Comparison of ENCODE assay signal across 20 mouse cellular contexts in the genomic region with DNA sequence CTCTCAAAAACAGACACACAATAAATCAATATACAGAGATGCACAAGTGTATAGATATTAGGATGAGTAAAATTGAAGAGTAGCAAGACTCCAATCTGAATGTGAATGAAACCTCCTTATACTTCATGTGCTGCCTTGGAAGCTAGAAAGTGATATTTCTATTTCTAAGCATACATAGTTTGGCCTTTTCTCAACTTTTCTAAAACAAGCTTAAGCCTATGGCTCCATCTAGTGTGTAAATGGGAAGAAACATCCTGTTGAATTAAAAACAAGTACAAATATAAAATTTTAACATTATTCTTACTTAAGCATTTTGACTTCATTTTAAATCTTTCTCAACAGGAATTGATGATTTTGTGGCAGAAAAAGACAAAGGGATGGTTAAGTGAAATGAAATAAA. TPM values are rescaled to one million over a fixed set of nuclear protein-coding genes. Genes with fewer than 3 reads are reported as not detected.
DNase-seq lines count a peak whose midpoint lies in the region; ATAC-seq and TF ChIP-seq lines count a peak whose summit lies in the region.
"Had no signal": no experiment of that assay in that cellular context is flagged by ENCODE, and none has a peak within 500 bp of the region (broad histone marks: within the 10 kb centered on the region; RNA-seq: fewer than 3 reads in every experiment).

No protein-coding gene starts in this region.

- no peak for ATAC-seq in hindbrain, postnatal 0 days
- peak; percentile 30; the same call in 1 of the 2 replicates for ATAC-seq in midbrain, embryonic 15.5 days (replicated peaks)
- no peak for ATAC-seq in midbrain, embryonic 11.5 days (ENCODE audit: low FRiP score)
- ATAC-seq: intestine, embryonic 15.5 days had no signal

- H3K9ac ChIP-seq in hindbrain, postnatal 0 days (replicated peaks; ENCODE audit: low read length) = no peak overlapping the region
- H3K9ac ChIP-seq in midbrain, embryonic 15.5 days = no peak overlapping the region
- H3K9ac ChIP-seq in midbrain, embryonic 11.5 days (ENCODE audit: low read length) = no peak overlapping the region
- H3K9ac ChIP-seq: intestine, embryonic 15.5 days; limb, embryonic 15.5 days; lung, embryonic 15.5 days had no signal

- H3K4me2 ChIP-seq in hindbrain, postnatal 0 days (ENCODE audit: low read depth, low read length) = no peak overlapping the region
- H3K4me2 ChIP-seq in midbrain, embryonic 15.5 days = no peak overlapping the region
- no peak overlapping the region for H3K4me2 ChIP-seq in midbrain, embryonic 11.5 days
- H3K4me2 ChIP-seq: intestine, embryonic 15.5 days; limb, embryonic 15.5 days; lung, embryonic 15.5 days had no signal

- DNase-seq in embryo, embryonic 11 days = peak; percentile 1
- DNase-seq in embryo, embryonic 9.5 days (ENCODE audit: extremely low spot score) = no peak
- peak; percentile 73 for DNase-seq in hindbrain, postnatal 0 days (ENCODE audit: low spot score)
- DNase-seq in hindbrain, embryonic 10.5 days (ENCODE audit: low spot score) = no peak
- no peak for DNase-seq in midbrain, embryonic 11.5 days (ENCODE audit: low spot score, missing footprints)
- DNase-seq in urinary bladder, adult 18-20 months (ENCODE audit: low spot score in 2 of 2) = no peak
- DNase-seq in adrenal gland, postnatal 36 days = no peak
- DNase-seq: adrenal gland, postnatal 10 days; cerebellum, adult 11 months; heart, postnatal 4 days; kidney, postnatal 25 days; right cerebral cortex, postnatal 14 days had no signal

- no peaks in the 10 kb centered on the region for H3K27me3 ChIP-seq in hindbrain, postnatal 0 days (ENCODE audit: insufficient read depth, low read length)
- H3K27me3 ChIP-seq in hindbrain, embryonic 10.5 days (ENCODE audit: insufficient read depth, poor library complexity, severe bottlenecking) = no peaks in the 10 kb centered on the region
- no peaks in the 10 kb centered on the region for H3K27me3 ChIP-seq in midbrain, embryonic 15.5 days (replicated peaks)
- no peaks in the 10 kb centered on the region for H3K27me3 ChIP-seq in midbrain, embryonic 11.5 days (ENCODE audit: control insufficient read depth, insufficient read depth, low read length)
- H3K27me3 ChIP-seq: intestine, embryonic 15.5 days; limb, embryonic 15.5 days; lung, embryonic 15.5 days had no signal

- H3K36me3 ChIP-seq in hindbrain, postnatal 0 days (ENCODE audit: insufficient read depth, low read length) = no peaks in the 10 kb centered on the region
- no peaks in the 10 kb centered on the region for H3K36me3 ChIP-seq in hindbrain, embryonic 10.5 days
- no peaks in the 10 kb centered on the region for H3K36me3 ChIP-seq in midbrain, embryonic 15.5 days (replicated peaks)
- H3K36me3 ChIP-seq in midbrain, embryonic 11.5 days (ENCODE audit: control insufficient read depth, insufficient read depth, low read length) = no peaks in the 10 kb centered on the region
- H3K36me3 ChIP-seq: intestine, embryonic 15.5 days; limb, embryonic 15.5 days; lung, embryonic 15.5 days had no signal

- no peaks in the 10 kb centered on the region for H3K9me3 ChIP-seq in hindbrain, postnatal 0 days (ENCODE audit: low read length)
- H3K9me3 ChIP-seq in hindbrain, embryonic 10.5 days = no peaks in the 10 kb centered on the region
- no peaks in the 10 kb centered on the region for H3K9me3 ChIP-seq in midbrain, embryonic 15.5 days
- no peaks in the 10 kb centered on the region for H3K9me3 ChIP-seq in midbrain, embryonic 11.5 days (ENCODE audit: control insufficient read depth, low read length)
- H3K9me3 ChIP-seq: intestine, embryonic 15.5 days; limb, embryonic 15.5 days; lung, embryonic 15.5 days had no signal

- TF ChIP-seq CTCF in hindbrain, postnatal 0 days (IDR thresholded peaks at IDR 0.05; ENCODE audit: low read depth) = peak; percentile 57

- no peaks in the 10 kb centered on the region for H3K4me1 ChIP-seq in hindbrain, postnatal 0 days (ENCODE audit: insufficient read depth, low read length)
- H3K4me1 ChIP-seq in hindbrain, embryonic 10.5 days (replicated peaks) = no peaks in the 10 kb centered on the region
- no peaks in the 10 kb centered on the region for H3K4me1 ChIP-seq in midbrain, embryonic 15.5 days
- H3K4me1 ChIP-seq in midbrain, embryonic 11.5 days (ENCODE audit: control insufficient read depth, insufficient read depth, low read length) = no peaks in the 10 kb centered on the region
- H3K4me1 ChIP-seq: intestine, embryonic 15.5 days; limb, embryonic 15.5 days; lung, embryonic 15.5 days had no signal

- no peak overlapping the region for H3K27ac ChIP-seq in hindbrain, postnatal 0 days
- no peak overlapping the region for H3K27ac ChIP-seq in hindbrain, embryonic 10.5 days
- no peak overlapping the region for H3K27ac ChIP-seq in midbrain, embryonic 15.5 days
- H3K27ac ChIP-seq in midbrain, embryonic 11.5 days (ENCODE audit: low read depth, low read length) = no peak overlapping the region
- H3K27ac ChIP-seq: intestine, embryonic 15.5 days; limb, embryonic 15.5 days; lung, embryonic 15.5 days had no signal

- H3K4me3 ChIP-seq in hindbrain, postnatal 0 days (ENCODE audit: low read length) = no peak overlapping the region
- H3K4me3 ChIP-seq in hindbrain, embryonic 10.5 days = no peak overlapping the region
- H3K4me3 ChIP-seq in midbrain, embryonic 15.5 days = no peak overlapping the region
- H3K4me3 ChIP-seq in midbrain, embryonic 11.5 days (ENCODE audit: low read depth, low read length) = no peak overlapping the region
- H3K4me3 ChIP-seq: intestine, embryonic 15.5 days; limb, embryonic 15.5 days; lung, embryonic 15.5 days; myocyte had no signal

RNA-seq across cellular contexts. Expression of gene Slco6d1, which starts 28.9 kb away (rescaled TPM):
- total RNA-seq in hindbrain, postnatal 0 days (2014; rRNA removed) = not detected in 2 replicates
- not detected in 2 replicates for polyA plus RNA-seq in hindbrain, postnatal 0 days (2015; fragmentation: Nextera tagmentation; extraction: Ambion mirVana)
- not detected in 2 replicates for polyA plus RNA-seq in hindbrain, embryonic 10.5 days (2016; fragmentation: Nextera tagmentation; extraction: Ambion mirVana)
- not detected in 2 replicates for polyA plus RNA-seq in midbrain, embryonic 15.5 days (2015; fragmentation: Nextera tagmentation; extraction: Ambion mirVana)
- not detected in 2 replicates for polyA plus RNA-seq in midbrain, embryonic 11.5 days (2014; fragmentation: Nextera tagmentation; extraction: Ambion mirVana)
- not detected for total RNA-seq in adrenal gland, postnatal 36 days (2021)
- total RNA-seq: adrenal gland, postnatal 10 days; gastrocnemius, adult 18-20 months; heart, postnatal 4 days; megakaryocyte, adult 5-6 weeks had no signal
- polyA plus RNA-seq: intestine, embryonic 15.5 days; limb, embryonic 15.5 days; lung, embryonic 15.5 days; myocyte; thymus, postnatal 0 days had no signal

Comparison
In these comparisons a context has a peak if more than half of its experiments do, and no peak if none do; other contexts are left out.
1. DNase-seq: peak in embryo, embryonic 11 days (single experiment) and hindbrain, postnatal 0 days (single experiment); none in embryo, embryonic 9.5 days (single experiment), hindbrain, embryonic 10.5 days (single experiment), midbrain, embryonic 11.5 days (single experiment), urinary bladder, adult 18-20 months (0 of 2) and adrenal gland, postnatal 36 days (0 of 2).